32 mouse cellular contexts compared by ENCODE assay signal in genomic region chr15:62297138-62297537, GRCm38 (mm10).
DNase-seq lines count a peak whose midpoint lies in the region; ATAC-seq and TF ChIP-seq lines count a peak whose summit lies in the region.
"Had no signal": no experiment of that assay in that cellular context is flagged by ENCODE, and none has a peak within 500 bp of the region (broad histone marks: within the 10 kb centered on the region; RNA-seq: fewer than 3 reads in every experiment).

No protein-coding gene starts in this region.

- no peak overlapping the region for H3K27ac ChIP-seq in CH12.LX (ENCODE audit: insufficient read depth, low read depth)
- H3K27ac ChIP-seq in liver, embryonic 13.5 days = no peak overlapping the region
- H3K27ac ChIP-seq: forebrain, embryonic 12.5 days; heart, embryonic 13.5 days; hindbrain, embryonic 10.5 days; layer of hippocampus, adult 2 months; limb, embryonic 10.5 days; limb, embryonic 15.5 days; macrophage; midbrain, embryonic 10.5 days; neural tube, embryonic 12.5 days; stomach, postnatal 0 days had no signal

- no peak overlapping the region for H3K4me2 ChIP-seq in CH12.LX (ENCODE audit: insufficient read depth, low read depth, poor library complexity, severe bottlenecking)
- no peak overlapping the region for H3K4me2 ChIP-seq in liver, embryonic 13.5 days
- H3K4me2 ChIP-seq: forebrain, embryonic 12.5 days; heart, embryonic 13.5 days; limb, embryonic 15.5 days; neural tube, embryonic 12.5 days had no signal

- TF ChIP-seq CTCF in CH12.LX (conservative IDR thresholded peaks at IDR 0.05 in 1 of 2, IDR thresholded peaks at IDR 0.05 in 1 of 2; ENCODE audit: low read depth in 2 of 2, low read length in 2 of 2) = no peak

- ATAC-seq in liver, embryonic 13.5 days (ENCODE audit: low read depth) = peak; percentile 45; the same call in 1 of the 2 replicates
- ATAC-seq: forebrain, postnatal 0 days; hindbrain, embryonic 16.5 days; lung, postnatal 0 days; midbrain, embryonic 16.5 days had no signal

- no peak for TF ChIP-seq EP300 in CH12.LX (IDR thresholded peaks at IDR 0.05; ENCODE audit: low read length)

- H3K4me1 ChIP-seq in CH12.LX (ENCODE audit: control insufficient read depth in 1 of 2, insufficient read depth in 2 of 2) = peaks cover 4 to 13% of the 10 kb centered on the region in 2 experiments; a peak in 3 of 4 replicates
- H3K4me1 ChIP-seq in liver, embryonic 13.5 days (replicated peaks) = peaks cover 10% of the 10 kb centered on the region
- H3K4me1 ChIP-seq: neural tube, embryonic 12.5 days had no signal

- intact Hi-C loops in heart, postnatal 10 days (cut with DNase I) = no loop called here

- no peak for TF ChIP-seq RAD21 in CH12.LX (IDR thresholded peaks at IDR 0.05; ENCODE audit: low read depth, low read length)

- 61% methylated on average over 5 of the region's 5 CpGs for WGBS in liver, embryonic 13.5 days (ENCODE audit: insufficient replicate concordance)

- no peaks in the 10 kb centered on the region for H3K27me3 ChIP-seq in CH12.LX (replicated peaks)
- H3K27me3 ChIP-seq in liver, embryonic 13.5 days = no peaks in the 10 kb centered on the region
- H3K27me3 ChIP-seq: forebrain, embryonic 12.5 days; heart, embryonic 13.5 days; limb, embryonic 15.5 days; neural tube, embryonic 12.5 days had no signal

- H3K4me3 ChIP-seq in CH12.LX (replicated peaks in 1 of 3; ENCODE audit: low read depth in 2 of 3, low read length in 2 of 3, poor library complexity in 1 of 3) = no peak overlapping the region
- H3K4me3 ChIP-seq in liver, embryonic 13.5 days (replicated peaks) = no peak overlapping the region
- H3K4me3 ChIP-seq: forebrain, embryonic 12.5 days; heart, embryonic 13.5 days; hindbrain, embryonic 10.5 days; layer of hippocampus, adult 2 months; limb, embryonic 10.5 days; limb, embryonic 15.5 days; midbrain, embryonic 10.5 days; neural tube, embryonic 12.5 days had no signal

- no peaks in the 10 kb centered on the region for H3K36me3 ChIP-seq in CH12.LX (replicated peaks in 1 of 2; ENCODE audit: control insufficient read depth in 1 of 2, insufficient read depth in 1 of 2, low read length in 1 of 2)
- no peaks in the 10 kb centered on the region for H3K36me3 ChIP-seq in liver, embryonic 13.5 days
- H3K36me3 ChIP-seq: forebrain, embryonic 12.5 days; G1E; heart, embryonic 13.5 days; hindbrain, embryonic 10.5 days; limb, embryonic 10.5 days; limb, embryonic 15.5 days; midbrain, embryonic 10.5 days; neural tube, embryonic 12.5 days had no signal

- peak; percentile 22 for DNase-seq in heart, adult 11 months
- no peak for DNase-seq in heart, postnatal 10 days
- no peak for DNase-seq in CH12.LX (ENCODE audit: extremely low read depth)
- DNase-seq in R1 (ENCODE audit: low read depth, low spot score) = peak; percentile 28
- DNase-seq in liver, embryonic 13.5 days = peak; percentile 13
- no peak for DNase-seq in cerebellum, adult 9-10 months
- DNase-seq in thymus, postnatal 10 days (ENCODE audit: low spot score in 2 of 2) = no peak
- DNase-seq in thymus, postnatal 4 days = no peak
- DNase-seq: adrenal gland, adult 8-10 months; cerebellum, adult 18-20 months; cerebellum, postnatal 14 days; forebrain, postnatal 0 days; heart, postnatal 14 days; kidney, adult 2 months; kidney, postnatal 36 days; lung, adult 18-20 months; right cerebral cortex, postnatal 4 days; thymus, adult 2 months had no signal

- in situ Hi-C loops in CH12.LX (cut with MboI; ENCODE audit: low pct_ligation_motif_present, low pct_unique_long_range_greater_than_20kb, low sequenced_read_pairs) = no loop called here

- H3K9me3 ChIP-seq in CH12.LX (replicated peaks; ENCODE audit: low read length) = no peaks in the 10 kb centered on the region
- H3K9me3 ChIP-seq in liver, embryonic 13.5 days (replicated peaks) = no peaks in the 10 kb centered on the region
- H3K9me3 ChIP-seq: forebrain, embryonic 12.5 days; G1E; heart, embryonic 13.5 days; hindbrain, embryonic 10.5 days; limb, embryonic 10.5 days; limb, embryonic 15.5 days; midbrain, embryonic 10.5 days; neural tube, embryonic 12.5 days had no signal

- no peak for TF ChIP-seq POLR2A in CH12.LX (IDR thresholded peaks at IDR 0.05; ENCODE audit: low read depth, low read length)

- no peaks in the 10 kb centered on the region for H3K79me2 ChIP-seq in CH12.LX (replicated peaks; ENCODE audit: control insufficient read depth, extremely low read depth, insufficient read depth, poor library complexity, severe bottlenecking)

- dilution Hi-C loops in CH12.LX (cut with MboI; ENCODE audit: extremely low pct_ligation_motif_present, extremely low pct_unique_long_range_greater_than_20kb, low sequenced_read_pairs) = no loop called here

- H3K9ac ChIP-seq in CH12.LX (ENCODE audit: insufficient read depth, low read depth) = no peak overlapping the region
- no peak overlapping the region for H3K9ac ChIP-seq in liver, embryonic 13.5 days
- H3K9ac ChIP-seq: forebrain, embryonic 12.5 days; forebrain, postnatal 0 days; heart, embryonic 13.5 days; limb, embryonic 15.5 days; neural tube, embryonic 12.5 days had no signal

TF ChIP-seq in CH12.LX, 34 proteins besides CTCF, POLR2A, EP300 and RAD21:
- TF ChIP-seq ZKSCAN1 (IDR thresholded peaks at IDR 0.05; ENCODE audit: borderline replicate concordance, low read depth, low read length) (peak; percentile 95), CHD2 (IDR thresholded peaks at IDR 0.05; ENCODE audit: low read length) (no peak)

Comparison
In these comparisons a context has a peak if more than half of its experiments do, and no peak if none do; other contexts are left out.
1. DNase-seq: peak in heart, adult 11 months (single experiment), R1 (single experiment) and liver, embryonic 13.5 days (single experiment); none in heart, postnatal 10 days (0 of 2), CH12.LX (single experiment), cerebellum, adult 9-10 months (single experiment), thymus, postnatal 10 days (0 of 2) and thymus, postnatal 4 days (single experiment).